Mouse (Mus musculus) ES-E14 (cell line): Measurements from ENCODE around the gene Scaf11.

Experiments used
- CHD2 ChIP-seq: IDR thresholded peaks from 2 replicates; pipeline ENCODE4 v1.6.1; 2014; ENCODE audit warnings: mild to moderate bottlenecking, low read depth, low read length, inconsistent platforms
- MAFK ChIP-seq: IDR thresholded peaks from 2 replicates; pipeline ENCODE4 v1.6.1; 2014; ENCODE audit warnings: mild to moderate bottlenecking, low read depth, low read length, inconsistent platforms; ENCODE audit not compliant: insufficient read depth
- ZC3H11A ChIP-seq: IDR thresholded peaks from 2 replicates; pipeline ENCODE4 v1.6.1; 2012; ENCODE audit warnings: low read depth, mild to moderate bottlenecking, inconsistent platforms, low read length, borderline replicate concordance
- ZNF384 ChIP-seq: IDR thresholded peaks from 2 replicates; pipeline ENCODE4 v1.6.1; 2012; ENCODE audit warnings: low read depth, low read length, inconsistent platforms

- TF ChIP-seq CHD2 = no peak
- TF ChIP-seq ZNF384 = no peak
- no peak for TF ChIP-seq ZC3H11A
- no peak for TF ChIP-seq MAFK
Measured at GRCm38 (mm10) chr15:96434202-96434601, 26.4 kb downstream of the Scaf11 start.
